Mouse (Mus musculus) testis, postnatal 10 days (tissue): ENCODE results near the gene Rexo2.
"Not testable (repeated sequence)": the region's sequence is repeated elsewhere in the genome, so short reads cannot be mapped to it uniquely, and the experiment has no call there.

Source experiments
- DNase-seq: peaks from one replicate; pipeline ENCODE4 v3.0.0; 2021; ENCODE audit warnings: low spot score

Gene Rexo2

DNA sequence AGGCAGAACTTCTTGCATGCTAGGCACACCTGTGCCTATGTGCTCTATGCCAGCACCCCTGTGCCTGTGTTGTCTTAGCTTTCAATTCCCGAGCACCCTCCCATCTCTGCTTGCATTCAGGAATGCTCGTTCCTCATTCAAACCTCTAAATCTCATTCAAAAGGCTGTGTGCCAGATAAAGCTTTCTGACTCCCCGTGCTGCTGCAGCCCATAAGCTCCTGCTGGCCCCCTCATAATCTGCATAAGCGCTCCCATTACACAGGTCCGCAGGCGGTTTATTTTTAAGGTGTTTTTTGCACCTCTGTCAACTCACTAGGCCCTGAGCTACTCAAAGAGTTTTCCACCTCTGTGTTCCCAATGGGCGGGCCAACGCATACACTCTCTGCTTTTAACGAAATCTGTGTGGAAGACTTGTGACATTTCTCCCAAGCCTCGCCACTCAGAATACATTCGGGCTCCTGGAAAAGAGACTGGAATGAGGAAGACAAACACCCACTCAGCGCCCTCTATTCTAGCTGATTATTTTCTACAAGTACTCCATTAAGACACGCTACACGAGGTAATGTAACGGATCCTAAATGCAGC is 7.9 kb downstream of the Rexo2 start:
- DNase-seq: no peak

DNA sequence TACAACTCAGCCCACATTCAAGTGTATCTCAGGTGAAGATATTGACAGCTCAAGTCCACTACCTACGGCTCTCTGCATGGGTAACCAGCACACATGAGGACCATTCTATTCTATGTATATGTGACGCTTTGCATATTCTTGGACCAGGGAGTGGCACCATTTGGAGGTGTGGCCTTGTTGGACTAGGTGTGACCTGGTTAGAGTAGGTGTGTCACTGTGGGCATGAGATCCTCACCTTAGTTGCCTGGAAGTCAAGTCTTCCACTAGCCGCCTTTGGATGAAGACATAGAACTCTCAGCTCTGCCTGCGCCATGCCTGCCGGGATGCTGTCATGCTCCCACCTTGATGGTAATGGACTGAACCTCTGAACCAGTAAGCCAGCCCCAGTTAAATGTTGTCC is 13.0 kb downstream of the Rexo2 start:
- DNase-seq: not testable (repeated sequence)

DNA sequence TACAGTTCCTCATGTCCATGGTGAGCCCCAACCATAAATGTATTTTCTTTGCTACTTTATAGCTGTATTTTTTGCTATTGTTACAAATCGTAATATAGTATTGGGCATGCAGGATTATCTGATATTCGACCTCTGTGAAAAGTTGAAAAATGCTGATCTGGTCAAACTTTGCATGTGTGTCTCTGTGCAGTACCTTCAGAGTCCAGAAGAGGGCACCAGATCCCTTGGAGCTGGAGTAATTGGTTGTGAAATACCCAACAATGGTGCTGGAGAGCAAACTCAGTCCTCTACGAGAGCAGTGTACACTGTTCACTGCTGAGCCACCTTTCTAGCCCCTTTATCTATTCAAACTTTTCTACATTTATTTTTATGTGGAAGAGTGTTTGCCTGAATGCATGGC is 13.6 kb downstream of the Rexo2 start:
- peak; percentile 84 for DNase-seq

DNA sequence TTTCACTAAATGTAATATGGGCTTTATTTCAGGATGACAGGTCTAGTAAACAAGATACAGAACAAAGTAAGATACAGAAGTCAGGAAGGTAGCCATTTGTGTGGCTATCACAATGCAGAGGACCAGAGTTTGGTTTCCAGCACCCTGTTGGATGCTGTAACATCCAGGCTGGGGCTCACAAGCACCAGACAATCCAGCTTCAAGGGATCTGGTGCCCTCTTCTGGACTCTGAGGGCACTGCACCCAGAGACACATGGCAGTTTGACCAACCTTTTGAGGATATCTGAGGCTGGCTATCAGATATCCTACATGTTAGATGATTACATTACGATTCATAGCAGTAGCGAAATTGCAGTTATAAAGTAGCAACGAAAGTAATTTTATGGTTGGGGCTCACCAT is 14.8 kb downstream of the Rexo2 start:
- no peak for DNase-seq

DNA sequence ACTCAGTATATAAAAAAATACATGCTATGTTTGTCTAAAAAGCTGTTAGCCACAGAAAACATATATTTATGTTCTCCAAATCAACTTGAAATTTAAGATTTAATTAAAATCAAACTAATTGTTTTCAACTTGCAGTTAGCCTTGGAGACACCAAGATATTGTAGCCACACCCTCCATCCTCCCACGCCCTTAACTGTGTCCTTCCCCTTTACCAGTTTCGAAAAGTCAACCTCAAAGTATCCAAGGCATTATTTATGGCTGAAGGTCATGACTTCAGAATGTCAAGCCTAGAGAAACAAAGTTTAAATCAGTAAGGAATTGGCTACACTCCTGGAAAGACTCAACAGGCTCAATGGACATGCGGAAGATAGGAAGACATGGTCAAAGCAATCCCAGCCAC is 18.9 kb downstream of the Rexo2 start:
- no peak for DNase-seq

DNA sequence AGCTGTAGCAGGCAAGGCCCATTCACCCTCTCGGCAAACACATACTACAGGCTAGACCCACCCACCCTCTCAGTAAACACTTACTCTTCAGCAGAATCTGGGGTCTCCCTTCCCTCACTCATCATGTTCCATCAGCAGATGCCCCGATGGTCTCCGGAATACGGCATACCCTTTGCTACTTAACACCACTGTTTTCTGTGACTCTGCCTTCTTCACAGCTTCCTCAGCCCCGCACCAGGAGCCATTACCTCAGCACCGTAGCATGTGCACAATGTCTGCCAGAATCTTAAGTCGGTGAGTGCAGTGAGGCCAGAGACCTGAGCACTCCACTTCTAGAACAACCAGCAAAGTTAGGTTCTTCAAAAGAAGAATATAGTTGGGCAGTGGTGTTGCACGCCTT is 19.7 kb downstream of the Rexo2 start:
- DNase-seq: no peak

DNA sequence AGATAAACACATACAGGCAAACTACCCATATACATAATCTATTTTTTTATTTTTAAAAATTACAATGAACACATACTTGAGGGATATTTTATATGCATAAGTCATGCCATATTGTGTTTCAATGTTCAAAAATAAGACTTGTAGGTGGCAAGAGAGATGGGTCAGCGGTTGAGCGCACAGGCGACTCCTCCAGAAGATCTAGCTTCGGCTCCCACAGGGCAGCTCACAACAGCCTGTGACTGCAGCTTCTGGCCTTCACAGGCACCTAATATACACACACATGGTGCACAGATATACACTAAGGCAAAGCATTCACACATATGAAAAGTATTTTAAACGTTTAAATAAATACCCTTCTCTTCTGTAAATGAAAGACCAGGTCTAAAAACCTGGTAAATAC is 21.0 kb downstream of the Rexo2 start:
- no peak for DNase-seq

DNA sequence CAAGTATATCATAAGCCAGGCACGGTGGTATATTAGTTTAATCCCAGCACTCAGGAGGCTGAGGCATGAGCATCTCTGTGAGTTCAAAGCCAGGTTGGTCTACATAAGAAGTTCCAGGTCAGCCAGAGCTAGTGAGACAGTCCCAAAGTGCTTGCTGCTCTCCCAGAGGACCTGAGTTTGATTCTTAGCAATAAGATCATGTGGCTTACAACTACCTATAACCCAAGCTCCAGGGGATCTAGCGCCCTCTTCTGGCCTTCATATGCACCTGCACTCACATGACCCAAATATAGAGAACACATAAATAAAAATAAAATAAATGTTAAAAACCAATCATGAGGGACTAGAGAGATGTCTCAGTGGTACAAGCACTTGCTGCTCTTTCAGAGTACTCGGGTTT is 21.5 kb downstream of the Rexo2 start:
- no peak for DNase-seq

DNA sequence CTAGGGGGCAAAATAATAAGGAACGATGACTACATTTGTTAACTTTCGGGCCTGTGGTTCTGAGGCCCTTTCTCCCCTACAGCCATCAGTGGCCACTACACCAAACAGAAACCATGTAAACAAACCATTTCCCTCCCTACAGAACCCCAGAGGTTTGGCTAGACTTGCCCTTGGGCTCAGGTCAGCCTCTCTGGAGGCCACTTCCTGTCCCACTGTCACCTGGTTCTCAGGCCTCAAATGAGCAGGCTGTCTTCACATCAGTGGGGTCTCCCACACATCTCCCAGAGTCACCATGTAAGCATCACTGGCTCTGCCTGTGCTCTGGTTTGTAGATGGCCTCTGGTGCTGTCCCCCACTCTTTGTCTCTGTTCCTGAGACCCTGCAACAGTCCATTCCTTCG is 24.5 kb downstream of the Rexo2 start:
- no peak for DNase-seq

DNA sequence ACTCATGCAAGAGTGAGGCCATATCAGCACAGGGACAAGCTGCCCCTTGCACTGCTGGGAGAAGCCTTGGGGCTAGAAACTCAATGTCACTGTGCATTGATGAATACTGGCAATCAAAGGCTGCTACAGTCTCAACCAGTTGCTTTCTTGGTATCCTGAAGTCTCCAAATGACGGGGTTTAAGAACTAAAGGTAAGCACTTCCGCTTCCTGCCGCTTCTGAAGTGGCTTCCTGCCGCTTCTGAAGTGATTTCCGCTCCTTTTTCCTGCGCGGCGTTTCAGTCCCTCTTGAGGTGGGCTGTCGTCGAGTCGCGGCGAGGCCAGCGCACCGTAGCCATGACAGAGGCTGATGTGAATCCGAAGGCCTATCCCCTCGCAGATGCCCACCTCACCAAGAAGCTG is 30.4 kb downstream of the Rexo2 start:
- no peak for DNase-seq

DNA sequence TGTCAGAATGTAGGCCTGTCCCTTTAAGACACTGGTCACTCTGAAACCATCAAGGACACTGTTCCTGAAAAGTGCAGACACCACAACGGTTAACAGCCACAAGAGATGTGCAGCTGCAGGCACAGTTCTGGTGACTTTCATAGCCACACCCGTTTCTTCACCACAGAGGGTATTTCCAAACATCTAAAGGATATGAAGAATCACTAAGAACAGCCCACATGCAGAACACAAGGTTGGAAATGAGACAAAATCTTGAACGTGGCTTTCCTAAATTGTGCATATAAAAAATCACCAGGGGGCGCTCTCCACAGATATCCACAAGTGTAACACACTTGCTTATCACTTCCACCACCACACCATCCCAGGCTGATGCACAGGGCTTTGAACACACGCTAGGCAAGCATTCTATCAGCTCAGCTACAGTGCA is 32.6 kb downstream of the Rexo2 start:
- peak; percentile 42 for DNase-seq

DNA sequence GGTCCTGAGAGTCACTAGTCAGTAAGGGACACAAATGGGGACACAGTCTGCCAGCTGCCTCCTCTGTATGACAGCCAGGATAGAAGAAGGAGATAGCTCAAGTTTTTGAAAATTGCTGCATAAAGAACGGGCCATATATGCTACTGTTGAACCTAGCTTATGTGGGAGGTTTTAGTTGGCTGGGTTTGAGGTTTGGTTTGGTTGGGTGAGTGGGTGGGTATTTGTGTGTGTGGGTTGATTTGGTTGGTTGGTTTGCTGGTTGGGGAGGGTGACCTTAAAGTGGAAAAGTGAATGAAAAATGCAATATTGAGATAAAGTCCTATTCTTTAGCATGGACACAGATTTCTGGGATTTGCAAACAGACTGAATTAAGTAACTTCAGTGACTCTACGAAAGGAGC is 35.6 kb downstream of the Rexo2 start:
- DNase-seq: no peak

DNA sequence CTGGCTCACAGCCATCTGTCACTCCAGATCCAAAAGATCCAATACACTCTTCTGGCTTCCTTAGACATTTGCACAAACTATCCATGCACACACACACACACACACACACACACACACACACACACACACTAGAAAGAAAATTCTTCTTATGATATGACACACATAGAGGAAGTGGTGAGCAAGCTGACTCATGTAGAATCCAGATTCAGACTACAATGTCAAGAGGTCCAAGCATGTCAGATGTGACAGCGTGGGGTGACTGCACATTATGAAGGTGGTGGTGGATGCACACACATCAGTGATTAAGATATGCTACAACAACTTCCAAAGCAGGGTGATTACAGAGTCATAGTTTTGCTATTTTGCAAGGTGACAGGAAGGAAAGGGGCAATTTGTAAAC is 36.5 kb downstream of the Rexo2 start:
- no peak for DNase-seq

DNA sequence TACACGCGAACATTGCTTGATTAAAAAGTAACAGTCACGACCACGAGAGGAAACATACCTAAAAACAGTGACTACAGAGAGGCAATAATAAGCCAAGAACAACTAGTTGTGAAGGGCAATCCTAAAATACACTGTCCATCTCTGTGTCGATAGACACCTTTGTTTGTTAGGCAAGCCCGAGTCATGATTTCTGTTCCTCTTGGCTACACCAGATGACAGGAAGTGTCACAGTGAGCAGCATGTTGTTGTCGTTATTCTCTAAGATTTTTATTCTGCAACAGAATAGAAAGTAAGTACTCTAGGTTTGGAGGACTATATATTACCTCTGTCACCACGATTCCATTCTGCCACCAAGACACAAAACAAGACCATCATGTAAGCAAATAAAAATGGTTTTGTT is 48.0 kb downstream of the Rexo2 start:
- DNase-seq: no peak

DNA sequence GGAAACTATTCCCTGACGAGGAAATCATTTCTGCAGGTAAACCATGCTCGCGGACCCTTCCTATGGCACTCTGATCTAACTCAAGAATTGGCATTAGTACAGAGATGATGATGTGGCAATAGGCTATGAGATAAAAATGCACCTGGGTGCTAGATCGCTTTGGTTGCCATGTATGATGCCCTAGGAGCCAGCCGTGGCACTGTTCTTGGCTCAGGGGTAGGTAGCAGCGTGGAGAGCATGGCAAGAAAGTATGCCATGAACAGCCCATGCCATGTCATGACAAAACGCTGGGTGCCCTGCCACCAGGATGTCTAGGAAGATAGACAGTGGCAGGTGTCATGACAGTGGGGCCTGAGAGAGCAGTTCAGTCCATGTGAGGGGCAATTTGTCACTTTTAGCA is 53.2 kb downstream of the Rexo2 start:
- DNase-seq: no peak

DNA sequence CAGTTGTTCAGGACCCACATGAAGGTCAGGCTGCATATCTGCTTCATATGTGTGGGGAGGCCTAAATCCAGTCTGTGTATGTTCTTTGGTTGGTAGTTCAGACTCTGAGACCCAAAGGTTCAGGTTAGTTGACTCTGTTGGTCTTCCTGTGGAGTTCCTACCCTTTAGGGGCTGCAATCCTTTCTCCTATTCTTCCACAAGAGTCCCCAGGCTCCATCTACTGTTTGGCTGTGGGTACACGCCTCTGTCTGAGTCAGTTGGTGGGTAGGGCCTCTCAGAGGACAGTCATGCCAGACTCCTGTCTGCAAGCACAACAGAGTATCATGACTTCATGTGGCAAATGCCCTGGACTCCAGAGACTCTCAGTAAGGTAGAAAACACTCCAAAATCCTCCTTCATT is 57.2 kb downstream of the Rexo2 start:
- no peak for DNase-seq

DNA sequence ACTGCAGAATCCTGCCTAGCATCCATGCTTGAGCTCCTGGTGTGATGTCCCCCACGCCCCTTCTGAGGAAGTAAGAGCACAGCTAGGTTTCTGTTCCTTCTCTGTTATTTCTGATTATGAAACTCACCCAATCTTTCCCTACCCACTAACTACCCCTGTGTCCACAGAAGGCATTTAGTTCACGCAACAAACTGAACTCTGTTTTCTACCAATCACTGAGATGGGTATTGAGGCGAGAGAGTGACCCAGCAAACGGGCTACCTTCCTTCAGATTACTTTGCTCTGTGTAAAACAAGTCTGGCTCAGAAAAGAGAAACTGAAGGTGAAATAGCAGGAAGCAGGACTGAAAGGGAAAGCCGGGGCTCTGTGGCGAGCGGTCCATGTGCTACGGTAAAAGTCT is 58.0 kb downstream of the Rexo2 start:
- no peak for DNase-seq

DNA sequence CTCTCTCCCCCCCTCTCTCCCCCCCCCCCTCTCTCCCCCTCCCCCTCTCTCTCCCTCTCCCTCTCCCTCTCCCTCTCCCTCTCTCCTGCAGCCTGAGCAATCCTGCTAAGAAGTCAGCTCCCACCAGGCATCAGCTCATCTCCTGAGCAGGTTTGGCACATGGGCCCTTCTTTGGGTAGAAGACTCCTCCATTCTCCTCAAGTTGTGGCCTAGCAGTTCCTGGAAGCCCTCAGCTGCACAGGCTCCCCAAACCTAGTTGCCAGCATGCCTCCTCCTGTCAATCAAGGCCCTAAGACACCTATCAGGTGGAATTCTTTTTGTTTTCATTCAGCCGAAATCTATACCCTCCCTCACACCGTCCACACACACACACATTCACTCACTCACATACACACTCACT is 58.9 kb downstream of the Rexo2 start:
- no peak for DNase-seq

DNA sequence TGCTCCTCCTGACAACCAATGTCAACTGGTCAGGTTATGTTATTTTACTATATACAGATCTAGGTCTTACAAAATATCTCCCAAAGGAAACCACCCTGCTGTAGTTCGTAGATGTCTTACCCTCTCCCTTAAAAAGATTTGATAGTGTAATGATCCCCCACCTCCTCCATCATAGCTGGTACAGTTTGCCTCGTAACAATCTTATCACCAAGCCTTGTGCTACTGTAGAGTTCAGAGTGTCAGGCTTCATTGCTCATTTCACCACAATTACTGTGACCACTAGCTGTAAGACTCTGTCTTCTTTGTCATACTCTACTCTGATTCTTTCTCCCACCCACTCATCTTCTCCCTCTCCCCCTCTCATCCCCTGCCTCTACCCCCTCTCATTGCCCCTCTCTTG is 59.4 kb downstream of the Rexo2 start:
- DNase-seq: no peak

DNA sequence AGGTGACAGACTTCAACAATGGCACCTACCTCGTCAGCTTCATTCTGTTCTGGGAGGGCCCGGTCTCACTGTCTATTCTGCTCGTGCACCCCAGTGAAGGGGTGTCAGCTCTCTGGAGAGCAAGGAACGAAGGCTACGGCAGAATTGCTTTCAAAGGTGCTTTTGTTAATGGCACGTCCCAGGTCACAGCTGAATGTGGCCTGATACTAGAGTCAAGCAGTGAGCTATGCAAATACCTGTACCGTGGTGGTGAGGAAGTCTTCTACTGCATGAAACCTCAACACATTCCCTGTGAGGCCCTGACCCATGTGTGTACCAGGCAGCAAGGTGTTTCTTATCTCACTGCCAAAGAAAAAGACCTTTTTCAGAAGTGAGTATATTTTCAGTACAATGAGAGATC is 60.0 kb downstream of the Rexo2 start:
- no peak for DNase-seq

DNA sequence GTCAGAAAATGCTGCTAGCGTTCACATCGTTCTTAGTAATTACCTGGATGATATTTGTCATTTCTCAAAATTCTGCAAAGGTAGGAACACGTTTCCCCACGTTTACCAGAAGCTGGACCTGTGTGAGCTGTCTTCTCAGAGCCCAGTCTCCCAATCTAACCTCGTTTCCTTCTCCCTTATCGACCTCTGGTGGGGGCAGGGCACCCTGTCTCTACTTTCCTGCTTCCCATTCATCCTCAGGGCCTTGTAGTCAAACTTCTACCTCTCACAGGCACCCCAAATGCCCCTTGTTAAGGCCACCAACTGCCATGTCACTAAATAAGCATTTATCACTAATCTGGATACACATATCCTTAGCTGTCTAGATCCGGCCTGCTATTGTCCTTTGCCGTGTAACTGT is 61.6 kb downstream of the Rexo2 start:
- no peak for DNase-seq
